Mouse (Mus musculus) thymus, adult 2 months (tissue): ENCODE results near the gene Phf6.
"Not testable (repeated sequence)": the region's sequence is repeated elsewhere in the genome, so short reads cannot be mapped to it uniquely, and the experiment has no call there.

Source experiments
- CTCF ChIP-seq: fragments of 200-500 bp; IDR thresholded peaks from 2 replicates; pipeline ENCODE4 v1.5.1; 2012; ENCODE audit warnings: mild to moderate bottlenecking, control low read depth, low read length, moderate library complexity, borderline replicate concordance; ENCODE audit not compliant: control insufficient read depth, poor library complexity, insufficient read depth; ENCODE audit errors: extremely low read depth
- POLR2A ChIP-seq: fragments of 200-500 bp; IDR thresholded peaks from 2 replicates; pipeline ENCODE4 v1.6.1; 2012; ENCODE audit warnings: mild to moderate bottlenecking, low read length, control low read depth, moderate library complexity; ENCODE audit not compliant: control insufficient read depth, poor library complexity, insufficient read depth; ENCODE audit errors: extremely low read depth

DNA sequence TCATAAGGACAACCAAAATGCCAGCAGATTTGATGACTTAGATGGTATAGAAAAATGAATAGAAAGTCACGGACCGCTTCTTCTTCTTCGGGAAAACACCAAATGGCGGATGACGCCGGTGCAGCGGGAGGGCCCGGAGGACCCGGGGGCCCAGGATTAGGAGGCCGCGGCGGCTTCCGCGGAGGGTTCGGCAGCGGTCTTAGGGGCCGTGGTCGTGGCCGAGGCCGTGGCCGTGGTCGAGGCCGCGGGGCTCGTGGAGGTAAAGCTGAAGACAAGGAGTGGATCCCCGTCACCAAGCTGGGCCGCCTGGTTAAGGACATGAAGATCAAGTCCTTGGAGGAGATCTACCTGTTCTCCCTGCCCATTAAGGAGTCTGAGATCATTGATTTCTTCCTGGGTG lies 13.6 kb upstream of the Phf6 start:
- not testable (repeated sequence) for TF ChIP-seq POLR2A, CTCF
